Mouse (Mus musculus) kidney, postnatal 25 days (tissue): ENCODE data around the gene Adamts9.

Experiments used
- DNase-seq, 2 experiments: peaks; one replicate each; pipeline ENCODE4 v3.0.0; 2021; ENCODE audit warnings: mixed read lengths in 2 of 2

Gene Adamts9

DNA sequence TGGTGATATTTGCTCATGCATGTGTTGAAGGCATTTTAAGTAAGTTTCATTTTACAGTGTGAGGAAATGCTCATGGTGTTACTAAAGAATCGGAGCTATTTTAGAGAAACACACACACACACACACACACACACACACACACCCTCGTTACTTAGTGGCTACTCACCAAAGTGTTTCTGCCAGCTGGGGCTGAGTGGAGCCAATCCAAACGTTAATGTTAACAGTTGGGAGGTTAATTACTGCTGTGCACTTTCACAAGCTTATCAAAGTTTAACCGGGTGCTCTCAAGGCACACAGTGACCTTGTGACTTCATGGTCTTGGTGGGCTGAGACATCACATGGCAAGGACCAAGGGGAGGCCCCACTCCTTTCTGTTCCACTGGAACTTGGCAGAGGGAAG lies 21.4 kb downstream of the Adamts9 start:
- DNase-seq = peak; percentile 86 to 90

DNA sequence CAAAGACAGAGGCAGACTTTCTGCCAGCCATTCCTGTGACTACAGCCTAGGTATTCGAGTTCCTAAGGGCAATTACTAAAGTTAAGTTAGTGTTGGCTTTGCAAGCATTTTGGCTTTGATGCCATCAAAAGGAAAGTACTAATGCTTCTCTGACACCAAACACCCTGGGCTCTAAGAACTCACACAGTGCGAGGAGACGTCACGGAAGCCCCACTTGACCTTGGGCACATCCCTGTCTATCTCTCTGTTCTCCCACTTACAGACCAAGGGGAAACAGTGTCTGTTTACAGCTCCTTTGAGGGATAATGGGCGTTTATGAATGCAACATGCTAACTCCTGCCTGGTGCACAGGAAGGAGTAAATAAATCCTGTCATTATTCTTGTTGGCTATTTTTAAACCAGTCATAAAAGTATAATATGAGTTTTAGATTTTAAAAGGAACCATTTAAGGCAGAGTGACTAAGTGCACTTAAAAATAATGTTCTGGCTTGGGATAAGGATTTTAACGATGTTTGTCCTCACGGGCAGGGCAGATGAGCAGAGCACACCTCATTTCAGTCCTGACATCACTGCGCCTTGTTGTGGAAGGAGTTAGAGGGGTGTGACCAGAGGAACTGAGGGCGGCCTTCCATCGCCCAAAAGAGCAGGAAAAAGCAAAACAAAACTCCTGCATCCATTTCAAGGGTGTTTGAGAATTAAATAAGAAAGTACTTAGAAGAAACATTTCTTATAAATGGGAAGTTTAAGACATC lies 22.2 kb downstream of the Adamts9 start:
- DNase-seq = peak; percentile 27 to 61

DNA sequence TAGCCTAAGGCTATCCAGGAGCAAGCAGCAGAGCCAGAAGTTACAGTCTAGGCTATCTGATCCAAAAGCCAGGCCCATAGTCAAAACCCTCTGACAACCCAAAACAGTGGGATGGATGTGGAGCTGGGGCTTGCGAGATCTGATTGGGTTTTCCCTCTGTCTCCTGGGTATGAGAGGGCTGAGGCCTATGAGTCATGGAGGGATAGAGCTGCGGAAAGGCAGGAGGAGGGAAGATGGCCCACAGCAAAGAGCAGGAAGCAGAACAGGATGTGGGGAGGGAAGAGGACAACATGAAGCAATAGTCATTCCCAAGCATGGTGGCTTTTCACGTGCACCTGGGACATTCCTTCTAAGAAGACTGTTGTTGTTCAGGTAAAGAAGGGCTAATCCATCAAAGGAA lies 32.7 kb downstream of the Adamts9 start:
- no peak for DNase-seq

DNA sequence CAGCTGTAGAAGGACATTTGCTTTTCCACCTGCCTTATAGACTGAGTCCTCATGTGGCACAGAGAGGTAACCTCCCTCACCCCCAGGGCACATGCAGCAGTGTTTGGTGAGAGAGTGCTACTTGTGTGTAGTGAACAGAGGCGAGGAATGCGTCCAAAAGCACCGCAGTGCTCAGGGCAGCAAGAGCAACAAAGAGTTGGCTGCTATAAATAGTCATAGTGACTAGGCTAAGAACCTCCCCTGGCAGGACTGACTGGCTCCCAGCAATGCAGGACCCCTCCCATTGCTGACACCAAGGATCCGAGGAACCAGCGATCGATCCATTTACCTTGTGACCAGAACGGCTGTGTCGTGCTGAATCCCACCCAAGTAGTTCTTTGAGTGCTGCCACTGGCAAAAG lies 33.9 kb downstream of the Adamts9 start:
- peak in 1 of 2 experiments; percentile 57 for DNase-seq

DNA sequence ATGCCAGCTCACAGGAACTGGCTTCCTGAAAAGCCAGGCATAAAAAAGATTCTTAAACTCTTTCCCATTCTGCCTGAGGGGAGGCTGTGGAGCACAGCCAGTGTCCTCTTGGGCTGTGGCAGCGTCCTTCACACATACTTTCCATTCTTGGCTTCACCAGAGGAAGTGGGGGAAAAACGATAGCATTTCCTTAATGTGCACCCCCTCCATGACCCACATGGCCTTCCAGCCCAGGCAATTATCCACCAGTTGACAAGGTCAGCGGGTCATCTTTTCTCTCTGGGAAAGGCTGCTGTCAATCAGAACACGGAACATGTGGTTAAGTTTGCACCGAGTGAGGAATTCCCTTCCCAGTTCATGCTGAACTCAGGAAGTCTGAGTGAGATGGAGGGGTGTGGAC lies 37.4 kb downstream of the Adamts9 start:
- peak; percentile 62 to 73 for DNase-seq

DNA sequence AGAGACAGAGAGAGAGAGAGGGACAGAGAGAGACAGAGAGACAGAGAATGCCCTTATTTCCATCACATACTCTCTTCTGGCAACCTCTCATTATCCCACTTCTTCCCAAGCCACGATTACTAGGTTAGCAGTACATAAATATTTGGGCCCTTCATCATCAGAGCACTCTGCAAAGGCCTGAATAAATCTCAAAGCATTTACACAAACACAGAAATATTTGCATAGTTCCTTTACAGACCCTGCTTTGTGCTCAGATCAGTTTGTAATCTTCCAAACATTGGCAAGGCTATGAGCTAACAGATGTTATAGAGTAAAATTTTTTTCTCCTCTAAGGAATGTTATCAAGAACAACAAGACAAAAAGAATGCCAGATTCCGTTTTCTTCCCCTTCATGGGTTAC lies 38.8 kb downstream of the Adamts9 start:
- no peak for DNase-seq

DNA sequence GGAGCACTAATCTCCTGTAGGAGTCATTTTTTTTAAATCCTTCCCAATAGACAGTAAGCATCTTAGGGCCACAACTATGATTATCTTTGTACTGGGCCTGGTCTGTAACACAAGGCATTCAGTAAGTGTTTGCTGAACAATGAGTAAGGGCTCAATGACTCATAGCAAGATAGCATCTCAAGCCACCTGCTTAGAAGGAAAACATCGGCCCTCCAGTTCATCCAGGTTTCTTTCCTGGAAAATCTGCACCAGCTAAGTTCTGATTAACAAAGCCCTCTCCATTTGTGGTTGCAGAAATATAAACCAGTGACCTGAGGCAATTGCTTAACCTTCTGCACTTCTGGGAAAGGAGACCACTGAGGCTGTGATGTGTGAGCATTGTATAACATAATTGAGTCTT lies 39.3 kb downstream of the Adamts9 start:
- DNase-seq = no peak

DNA sequence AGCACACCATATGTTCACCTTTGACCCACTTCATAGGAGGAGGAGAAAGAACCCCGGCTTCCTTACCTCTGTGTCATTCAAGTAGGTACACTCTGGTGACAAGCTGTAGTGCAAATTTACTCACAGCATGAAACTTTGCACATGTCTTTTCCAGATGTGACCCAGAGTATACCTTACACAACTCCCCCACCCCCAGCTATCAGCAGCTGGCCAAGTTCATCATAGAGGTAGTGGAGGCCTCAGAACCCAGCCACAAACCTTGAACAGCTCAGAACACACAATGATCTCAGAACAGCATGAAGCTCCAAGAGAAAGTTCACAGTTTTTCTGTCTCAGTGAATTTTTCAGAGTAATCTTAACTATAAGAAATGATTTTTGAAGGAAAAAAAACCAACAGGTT lies 51.8 kb downstream of the Adamts9 start:
- DNase-seq = no peak

DNA sequence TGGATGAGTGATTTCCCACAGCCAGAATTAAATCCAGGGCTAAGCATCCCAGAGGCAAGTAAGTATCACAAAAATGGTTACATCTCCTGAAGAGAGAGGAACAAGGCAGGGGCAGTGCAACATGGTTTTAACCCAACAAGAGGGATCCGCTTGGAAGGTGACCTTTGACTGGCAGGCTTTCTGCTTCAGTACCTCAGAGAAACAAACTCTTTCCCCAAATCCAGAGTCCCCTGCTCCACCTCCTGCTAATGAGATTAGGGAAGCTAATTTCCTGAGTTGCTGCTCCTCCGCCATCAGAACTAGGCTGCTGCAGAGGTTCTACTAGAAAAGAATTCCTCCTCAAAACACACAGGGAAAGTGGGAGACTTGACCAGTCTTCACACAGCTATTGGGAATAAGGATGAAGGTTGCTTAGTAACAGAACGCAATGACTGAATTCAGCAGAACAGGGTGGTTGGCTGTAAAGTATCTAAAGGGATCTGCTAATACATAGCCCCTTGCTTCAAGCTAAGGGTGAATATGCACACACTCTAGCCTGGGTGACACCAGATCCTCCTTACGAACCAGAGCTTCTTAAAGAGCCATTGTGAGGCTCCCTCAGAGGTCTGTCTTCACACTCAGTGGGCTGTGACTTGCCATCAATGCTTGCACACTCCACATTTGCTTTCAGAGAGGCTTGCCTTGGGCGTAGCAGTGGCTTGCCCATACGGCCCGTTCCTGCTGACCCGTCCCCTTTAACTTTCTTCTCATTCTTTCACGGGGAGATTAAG lies 60.0 kb downstream of the Adamts9 start:
- peak; percentile 45 to 59 for DNase-seq

DNA sequence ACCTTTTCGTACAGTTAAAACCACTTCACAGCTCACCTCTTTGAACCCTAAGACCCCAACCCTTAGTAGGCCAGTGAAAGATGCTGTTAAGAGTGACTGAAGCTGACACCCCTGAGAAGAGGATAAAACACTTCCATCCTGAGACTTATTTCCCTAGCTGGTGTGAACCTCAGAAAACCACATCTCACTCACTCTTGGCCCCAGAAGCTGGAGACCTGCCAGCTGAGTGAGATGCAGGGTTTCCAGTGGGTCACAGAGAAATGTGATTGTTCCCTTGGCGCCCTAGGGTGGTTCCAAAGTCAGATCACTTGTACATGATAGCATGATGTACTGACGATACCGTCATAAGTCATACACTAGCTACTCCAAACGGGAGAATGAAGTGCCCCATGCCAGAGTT lies 60.8 kb downstream of the Adamts9 start:
- DNase-seq = no peak

DNA sequence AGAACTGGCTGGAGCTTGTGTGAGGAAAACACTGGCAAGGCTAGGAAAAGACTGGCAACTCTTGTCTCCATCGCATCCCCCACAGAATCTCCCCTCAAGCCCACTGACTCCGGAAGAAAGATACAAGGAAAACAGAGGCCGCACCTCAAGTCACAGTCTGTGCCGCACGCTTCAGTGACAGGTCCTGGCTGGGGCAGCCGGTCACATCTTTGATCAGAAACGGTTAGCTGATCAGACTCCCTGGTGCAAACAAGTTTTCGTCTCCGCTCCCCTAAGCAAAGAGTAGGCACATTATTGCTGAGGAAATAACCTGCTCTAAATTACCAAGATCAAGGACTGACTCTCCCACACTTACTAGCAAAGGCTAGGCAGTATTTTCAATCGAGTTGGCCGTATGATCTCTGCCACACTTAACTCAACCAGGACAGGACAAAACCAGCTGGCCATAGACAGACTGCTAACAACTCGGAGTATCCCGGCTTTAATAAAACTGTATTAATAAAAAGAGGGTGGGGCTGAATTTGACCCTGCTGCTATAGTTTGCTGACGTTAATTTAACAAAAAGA lies 63.5 kb downstream of the Adamts9 start:
- DNase-seq = no peak

DNA sequence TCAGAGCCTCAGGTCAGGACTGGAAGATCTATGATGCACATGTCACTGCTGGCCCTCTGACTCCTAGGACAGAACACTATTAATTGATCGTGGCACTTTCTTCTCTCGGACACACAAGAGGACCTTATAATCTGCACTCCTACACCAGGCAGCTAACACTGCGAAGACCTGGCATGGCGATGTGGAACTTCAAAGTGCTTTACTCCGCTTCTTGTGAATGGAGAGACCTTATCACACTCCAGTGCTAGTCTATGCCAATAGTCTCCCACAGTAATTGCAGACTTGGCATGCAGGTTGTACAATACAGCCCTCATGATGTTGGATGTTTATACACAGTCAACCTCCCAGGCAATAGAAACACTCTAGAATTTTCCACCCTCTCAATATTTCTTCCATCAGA lies 64.5 kb downstream of the Adamts9 start:
- no peak for DNase-seq

DNA sequence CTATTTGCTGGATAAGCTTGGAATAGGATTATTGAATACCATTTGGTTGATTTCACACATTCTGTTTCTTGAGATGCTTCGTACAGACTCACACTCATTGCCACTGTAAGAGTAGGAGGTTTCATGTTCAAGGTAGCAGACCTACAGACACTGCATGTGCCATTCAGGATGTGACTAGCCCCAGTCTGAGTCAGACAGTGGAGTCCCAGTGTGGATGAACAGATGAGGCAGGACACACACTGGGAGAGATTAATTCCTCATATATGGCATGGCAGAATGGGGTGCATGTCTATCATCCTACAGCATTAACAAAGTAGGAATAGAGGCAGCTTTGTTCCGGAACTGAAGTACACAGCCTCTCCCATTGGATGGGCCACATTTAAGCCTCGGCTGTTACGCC lies 66.1 kb downstream of the Adamts9 start:
- no peak for DNase-seq

DNA sequence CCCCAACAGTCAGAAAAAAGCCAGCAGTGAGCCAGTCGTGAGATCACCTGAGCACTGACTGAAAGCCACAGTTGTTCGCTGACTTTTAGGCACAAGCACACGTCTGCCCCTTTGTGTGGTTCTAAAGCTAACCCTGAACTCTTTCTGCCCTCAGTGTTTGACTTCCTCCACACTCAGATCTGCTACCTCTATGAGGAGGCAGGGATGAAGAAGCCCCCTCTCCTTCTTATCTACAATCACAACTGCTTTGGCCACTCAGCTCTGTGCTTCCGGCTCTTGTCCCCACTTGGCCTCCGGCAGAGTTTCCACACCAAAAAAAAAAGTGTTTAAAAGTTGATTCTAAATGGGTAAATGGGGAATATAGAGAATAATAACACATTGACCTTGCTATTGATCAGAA lies 67.2 kb downstream of the Adamts9 start:
- no peak for DNase-seq

DNA sequence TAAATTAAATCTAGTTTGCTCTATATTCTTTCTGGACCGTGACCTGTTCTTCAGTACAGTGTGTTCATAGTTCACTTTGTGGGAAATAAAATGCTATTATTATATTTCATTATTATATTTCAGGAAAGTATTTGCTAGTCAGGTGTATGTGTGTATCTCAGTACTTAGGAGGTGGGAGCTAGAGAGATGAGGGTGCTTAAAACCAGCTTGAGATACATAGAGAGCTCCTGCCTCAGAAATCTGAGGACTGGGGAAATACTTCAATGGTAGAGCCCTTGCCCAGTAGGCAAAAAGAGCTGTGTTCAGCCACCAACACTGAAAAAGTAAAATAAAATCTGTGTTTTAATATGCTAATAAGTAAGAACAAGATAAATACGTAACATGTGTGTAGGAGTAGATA lies 68.0 kb downstream of the Adamts9 start:
- DNase-seq = no peak

DNA sequence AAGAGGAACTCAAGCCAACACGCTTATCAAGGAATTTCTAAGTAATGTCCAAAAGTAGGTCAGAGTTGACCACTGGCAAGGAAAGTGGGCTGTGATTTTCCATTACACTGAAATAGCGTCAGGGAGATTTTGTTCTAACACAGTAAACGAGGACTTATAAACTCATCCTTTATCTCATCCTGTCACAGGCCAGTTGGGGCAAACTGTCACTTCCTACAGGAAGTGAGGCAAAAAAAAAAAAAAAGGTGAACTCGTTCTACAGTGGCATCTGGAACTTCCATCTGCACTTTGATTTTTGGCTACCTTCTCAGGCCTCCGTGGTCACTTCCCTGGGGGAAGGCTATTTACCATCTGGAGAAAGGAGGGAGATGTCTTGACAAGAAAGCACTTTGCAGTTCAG lies 68.4 kb downstream of the Adamts9 start:
- DNase-seq = peak; percentile 35 to 46

DNA sequence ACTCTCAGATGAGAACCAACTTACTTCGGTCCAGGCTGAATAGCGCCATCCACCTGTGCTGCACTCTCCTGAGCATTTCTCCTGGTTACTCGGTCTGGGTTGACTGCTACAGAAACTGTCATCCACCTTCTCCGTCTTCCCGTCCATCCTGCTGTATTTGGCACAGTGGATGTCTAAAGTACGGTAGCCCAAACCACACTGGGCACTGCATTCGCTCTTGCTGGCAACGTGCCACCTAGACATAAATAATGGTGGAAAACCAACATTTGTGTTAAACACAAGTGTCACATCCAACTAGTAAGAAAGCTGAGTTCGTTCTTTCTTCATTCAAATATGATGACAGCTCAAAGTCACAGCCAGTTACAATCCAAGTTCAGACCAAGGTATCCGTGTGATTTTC lies 70.5 kb downstream of the Adamts9 start:
- DNase-seq = no peak

DNA sequence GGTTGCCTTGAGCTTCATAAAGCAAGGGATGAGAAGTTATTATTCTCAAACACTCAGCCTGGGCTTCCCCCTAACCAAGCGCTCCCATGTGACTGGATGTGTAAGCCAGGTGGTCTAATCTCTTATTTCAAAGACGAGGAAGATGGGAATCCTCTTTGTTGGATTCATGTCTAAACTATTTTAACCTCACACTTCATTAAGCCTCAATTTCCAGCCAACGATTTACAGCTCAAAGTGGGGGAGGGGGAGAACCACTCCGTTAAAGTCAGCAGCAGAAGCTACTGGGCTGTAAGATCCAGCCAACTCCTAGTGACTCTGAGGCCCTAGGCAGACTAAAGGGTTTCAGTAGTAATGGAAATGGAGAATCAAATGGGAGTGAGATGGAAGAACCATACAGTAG lies 71.5 kb downstream of the Adamts9 start:
- no peak for DNase-seq

DNA sequence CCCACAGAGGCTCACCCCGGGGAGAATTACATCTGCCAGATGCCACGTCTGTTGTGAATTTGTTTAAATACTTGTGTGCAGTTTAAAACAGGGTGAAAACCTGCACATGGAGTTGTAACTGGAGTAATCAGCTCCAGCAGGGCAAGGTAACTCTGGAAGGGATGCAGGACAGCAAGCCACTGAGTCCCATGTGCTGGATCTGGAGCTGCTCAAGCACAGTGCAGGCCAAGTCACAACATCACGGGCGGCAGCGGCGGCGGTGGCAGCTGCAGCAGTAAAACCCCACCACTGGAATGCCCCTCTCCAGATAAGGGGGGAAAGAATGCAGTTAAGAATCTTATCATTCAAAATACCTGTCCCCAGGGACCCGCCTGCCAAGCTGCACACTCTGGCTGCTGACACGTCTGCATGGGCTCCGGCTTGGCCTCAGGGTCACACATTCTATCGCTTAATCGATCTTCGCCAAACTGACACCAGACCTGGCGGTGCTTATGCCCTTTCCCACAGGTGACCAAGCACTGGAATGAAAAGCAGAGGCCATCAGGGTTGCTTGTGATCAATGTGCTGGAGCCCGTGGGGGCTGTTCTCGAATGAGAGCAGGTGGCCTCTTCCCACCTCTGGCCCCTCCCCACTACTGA lies 73.6 kb downstream of the Adamts9 start:
- DNase-seq = no peak

DNA sequence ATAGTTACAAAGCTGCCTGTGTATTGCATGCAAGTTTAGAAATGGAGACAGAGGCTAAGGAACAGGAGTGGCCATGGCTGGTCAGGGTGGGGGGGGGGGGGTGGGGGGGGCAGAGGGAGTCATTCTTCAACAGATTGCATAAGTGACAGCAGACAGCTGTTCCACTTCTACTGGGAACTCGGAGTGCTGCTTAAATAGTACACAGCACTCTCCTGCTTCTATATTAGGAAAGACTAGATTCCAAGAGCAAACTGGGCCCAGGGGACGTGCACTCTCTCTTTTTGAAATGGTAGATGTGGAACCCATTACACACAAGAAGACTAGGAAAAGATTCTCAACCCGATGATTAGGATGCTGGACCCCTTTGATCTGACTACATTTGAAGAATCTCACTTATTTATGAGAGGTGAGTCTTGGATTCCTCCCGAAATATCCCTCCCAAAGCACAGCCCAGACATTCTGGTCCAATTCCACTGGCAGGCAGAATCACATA lies 74.2 kb downstream of the Adamts9 start, which contains the start of gene Gm15737:
Gene Gm15737 (plus strand): TSS at position 269 of the 493 bp plus-strand sequence.
- peak; percentile 44 to 58 for DNase-seq

DNA sequence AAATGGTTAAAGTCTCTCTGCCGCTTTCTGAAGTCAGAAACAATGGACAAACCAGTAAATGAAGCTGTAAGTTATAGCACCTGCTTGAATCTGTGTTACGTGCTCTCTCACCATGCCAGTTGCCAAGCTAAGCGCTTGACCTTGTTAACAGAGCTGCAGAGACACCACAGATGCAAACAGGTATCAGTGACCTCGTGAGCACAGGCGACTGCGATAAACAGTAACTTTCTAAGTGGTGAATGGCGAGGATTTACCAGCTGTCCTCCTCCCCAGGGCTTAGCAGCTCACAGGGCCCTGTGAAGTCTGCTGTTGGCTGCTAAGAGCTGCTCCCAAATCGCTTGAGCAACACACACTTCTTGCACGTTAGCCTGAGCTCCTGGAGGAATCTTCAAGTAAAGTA lies 80.7 kb downstream of the Adamts9 start:
- no peak for DNase-seq

DNA sequence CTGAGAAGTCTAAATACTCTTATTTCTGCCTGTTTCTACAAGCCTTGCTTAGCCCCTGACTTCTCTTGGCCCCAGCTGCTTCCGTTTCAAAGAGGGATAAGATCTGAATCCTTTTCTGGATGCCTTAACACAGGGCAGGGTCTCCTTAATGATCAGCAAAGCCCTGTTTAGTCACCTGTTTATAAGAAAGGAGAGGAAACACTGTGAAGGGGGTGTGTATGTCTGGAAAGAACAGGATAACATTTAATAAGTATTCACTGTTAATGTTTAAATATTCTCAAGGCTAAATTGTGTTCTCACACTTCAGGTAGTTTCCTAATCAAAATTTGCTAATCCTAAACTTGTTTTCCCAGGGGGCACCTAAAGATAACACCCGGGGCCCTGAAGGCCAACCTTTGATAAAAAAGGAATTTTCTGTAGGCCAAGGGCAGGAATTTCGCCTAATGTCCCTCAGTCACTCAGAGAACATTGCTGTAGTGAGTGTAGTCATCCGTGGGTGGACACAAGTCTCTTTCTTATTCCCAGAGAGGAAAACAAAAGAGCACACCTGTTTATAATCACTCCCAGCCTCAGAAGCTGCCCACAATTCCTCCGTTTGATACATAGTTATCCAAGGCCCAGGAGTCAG lies 82.9 kb downstream of the Adamts9 start:
- no peak for DNase-seq
